Mouse (Mus musculus) bone marrow macrophage, adult 2 months (primary cell): ENCODE measurements around the gene Gm35549. TPM values are rescaled to one million over a fixed set of nuclear protein-coding genes. Genes with fewer than 3 reads are reported as not detected.

Experiments used
- H3K27ac ChIP-seq: 2 replicates; pipeline ENCODE4 v1.5.1; 2012; ENCODE audit warnings: low read depth, low read length; ENCODE audit not compliant: insufficient read depth
- H3K4me1 ChIP-seq: 2 replicates; pipeline ENCODE4 v1.6.1; 2012; ENCODE audit warnings: low read length; ENCODE audit not compliant: control insufficient read depth, insufficient read depth
- H3K4me3 ChIP-seq: 2 replicates; pipeline ENCODE4 v1.5.1; 2012; ENCODE audit warnings: mild to moderate bottlenecking, low read length, moderate library complexity; ENCODE audit not compliant: insufficient read depth
- CTCF ChIP-seq: IDR thresholded peaks from 2 replicates; pipeline ENCODE4 v1.5.1; 2012; ENCODE audit warnings: low read depth, mild to moderate bottlenecking, low read length, moderate library complexity
- POLR2A ChIP-seq: IDR thresholded peaks from 2 replicates; pipeline ENCODE4 v1.6.1; 2012; ENCODE audit warnings: mild to moderate bottlenecking, low read depth, low read length, borderline replicate concordance
- polyA plus RNA-seq: library from polyadenylated mRNA; stranded (reverse); fragments of >200 nt; gene quantifications from 2 replicates; pipeline ENCODE4 v1.2.4, GENCODE M21; 2012; ENCODE audit not compliant: missing spikeins, insufficient read depth, insufficient read length

Gm35549 gene
- polyA plus RNA-seq, 1 experiment = not detected

GRCm38 (mm10) chr9:122786534-122786933 is 57.3 kb downstream of the Gm35549 start:
- no peak overlapping the region for H3K4me3 ChIP-seq
- H3K27ac ChIP-seq = no peak overlapping the region
- H3K4me1 ChIP-seq = peaks cover 9% of the 10 kb centered on the region
- TF ChIP-seq POLR2A = no peak
- no peak for TF ChIP-seq CTCF

GRCm38 (mm10) chr9:122785231-122785630 is 58.6 kb downstream of the Gm35549 start:
- no peak for TF ChIP-seq POLR2A
- no peak for TF ChIP-seq CTCF
- no peak overlapping the region for H3K4me3 ChIP-seq

More at GRCm38 (mm10) chr9:122785231-122785630, 58.6 kb downstream of the Gm35549 start:
- H3K27ac ChIP-seq = 0 out of 2 replicates have a peak overlapping the region, but pooled peaks have one; percentile 3
- peaks cover 9% of the 10 kb centered on the region for H3K4me1 ChIP-seq

Other genes with a start within 250 kb of the Gm35549 start
- gene Topaz1, start 96.7 kb downstream of the Gm35549 start, polyA plus RNA-seq = not detected in 2 replicates
- gene Tcaim, start 38.5 kb downstream of the Gm35549 start, polyA plus RNA-seq = 3.2 and 3.3 TPM in 2 replicates
- 51.3 and 61.5 TPM in 2 replicates for gene Zfp445, start 22.0 kb upstream of the Gm35549 start, polyA plus RNA-seq
- 1.3 and 1.4 TPM in 2 replicates for gene Zkscan7, start 41.6 kb upstream of the Gm35549 start, polyA plus RNA-seq
- gene Zfp105, start 79.0 kb upstream of the Gm35549 start, polyA plus RNA-seq = 1.7 and 1.9 TPM in 2 replicates
- 71.3 and 78.2 TPM in 2 replicates for gene 1110059G10Rik, start 107.0 kb upstream of the Gm35549 start, polyA plus RNA-seq
- 34.3 and 46.2 TPM in 2 replicates for gene Kif15, start 107.0 kb upstream of the Gm35549 start, polyA plus RNA-seq
- 4.9 and 5.5 TPM in 2 replicates for gene Tmem42, start 177.3 kb upstream of the Gm35549 start, polyA plus RNA-seq
- gene Tgm4, start 190.7 kb upstream of the Gm35549 start, polyA plus RNA-seq = not detected in 2 replicates